Mouse (Mus musculus) lung, adult 18-20 months (tissue): ENCODE results near the gene Wdr77.
A peak's percentile ranks its signal among the peaks of the same experiment; 100 is the strongest.
"Not testable (repeated sequence)": the region's sequence is repeated elsewhere in the genome, so short reads cannot be mapped to it uniquely, and the experiment has no call there.

Experiments
- DNase-seq, 2 experiments: peaks; one replicate each; pipeline ENCODE4 v3.0.0; 2022; ENCODE audit warnings: mixed read lengths in 2 of 2

Gene Wdr77

GRCm38 (mm10) chr3:105958974-105959580, at the start of gene Wdr77:
Wdr77 (plus strand) TSS chr3:105959369.
- peak; percentile 95 to 97 for DNase-seq

GRCm38 (mm10) chr3:105910519-105911190, 48.5 kb upstream of the Wdr77 start:
- peak; percentile 66 to 76 for DNase-seq

GRCm38 (mm10) chr3:105912097-105912880, 46.9 kb upstream of the Wdr77 start:
- no peak for DNase-seq

- DNase-seq, result no peak
These were observed 45.1 kb upstream of the Wdr77 start for GRCm38 (mm10) chr3:105913839-105914681.

- DNase-seq, result peak in 1 of 2 experiments; percentile 64
These were observed 43.9 kb upstream of the Wdr77 start for GRCm38 (mm10) chr3:105915281-105915680.

- DNase-seq, result not testable (repeated sequence)
These were observed 42.7 kb upstream of the Wdr77 start for GRCm38 (mm10) chr3:105916455-105916854.

- DNase-seq, result no peak
These were observed 41.4 kb upstream of the Wdr77 start for GRCm38 (mm10) chr3:105917656-105918354.

- DNase-seq, result no peak
These were observed 40.8 kb upstream of the Wdr77 start for GRCm38 (mm10) chr3:105918355-105918745.

GRCm38 (mm10) chr3:105920743-105921142, 38.4 kb upstream of the Wdr77 start:
- DNase-seq, result not testable (repeated sequence)

GRCm38 (mm10) chr3:105921959-105922358, 37.2 kb upstream of the Wdr77 start:
- DNase-seq, result no peak

- no peak for DNase-seq
These were observed 34.6 kb upstream of the Wdr77 start for GRCm38 (mm10) chr3:105924616-105925015.

GRCm38 (mm10) chr3:105927561-105928194, 31.5 kb upstream of the Wdr77 start:
- DNase-seq, result no peak

GRCm38 (mm10) chr3:105928195-105928569, 31.0 kb upstream of the Wdr77 start:
- DNase-seq, result no peak

- no peak for DNase-seq
These were observed 30.4 kb upstream of the Wdr77 start for GRCm38 (mm10) chr3:105928781-105929180.

- no peak for DNase-seq
These were observed 29.3 kb upstream of the Wdr77 start for GRCm38 (mm10) chr3:105929821-105930220.

GRCm38 (mm10) chr3:105931095-105931494, 28.1 kb upstream of the Wdr77 start:
- DNase-seq, result no peak

GRCm38 (mm10) chr3:105932240-105933071, 26.7 kb upstream of the Wdr77 start, which contains the start of gene I830077J02Rik:
I830077J02Rik (minus strand) TSS chr3:105932664.
- no peak for DNase-seq

GRCm38 (mm10) chr3:105933926-105934325, 25.2 kb upstream of the Wdr77 start:
- no peak for DNase-seq

- peak; percentile 64 to 69 for DNase-seq
These were observed 24.1 kb upstream of the Wdr77 start for GRCm38 (mm10) chr3:105935033-105935432.

GRCm38 (mm10) chr3:105936111-105936510, 23.1 kb upstream of the Wdr77 start:
- no peak for DNase-seq

- DNase-seq, result no peak
These were observed 7.8 kb upstream of the Wdr77 start for GRCm38 (mm10) chr3:105951348-105951747.
